Mouse (Mus musculus): Measurements from ENCODE around the gene Etl4.
"Not testable (repeated sequence)": the region's sequence is repeated elsewhere in the genome, so short reads cannot be mapped to it uniquely, and the experiment has no call there.

Gene Etl4

GRCm38 (mm10) chr2:20336176-20336575 is 426.6 kb downstream of the Etl4 start:
- no peak for DNase-seq

DNA sequence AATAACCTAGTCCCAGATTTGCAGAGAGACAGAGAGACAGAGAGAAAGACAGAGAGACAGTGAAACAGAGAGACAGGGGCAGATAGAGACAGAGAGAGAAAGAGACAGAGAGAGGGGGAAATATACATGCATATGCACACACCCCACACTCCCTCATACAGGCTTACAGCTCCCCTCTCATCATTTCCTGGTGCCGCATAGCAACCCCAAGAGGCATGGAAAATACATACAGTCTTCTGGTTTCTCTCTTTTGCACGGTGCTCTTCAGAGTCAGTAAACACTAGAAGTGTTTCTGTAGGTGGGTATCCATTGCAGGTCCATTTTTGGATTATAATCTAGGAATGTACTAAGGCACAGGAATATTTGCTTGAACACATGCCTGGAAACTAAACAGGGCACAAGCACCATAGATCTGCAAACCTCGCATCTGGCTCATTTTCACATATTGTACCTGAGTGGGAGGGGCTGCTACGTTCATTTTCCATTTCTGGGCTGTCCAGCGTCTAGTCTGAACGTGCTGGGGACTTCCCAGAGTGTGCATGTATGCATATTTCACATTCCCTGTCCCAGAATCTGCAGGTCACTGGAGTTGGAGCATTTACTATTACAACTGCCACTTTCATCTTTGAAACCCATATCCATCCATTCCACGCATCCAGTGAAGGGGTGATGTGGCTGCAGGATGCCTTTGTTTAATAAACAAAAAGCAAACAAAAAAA is 429.6 kb downstream of the Etl4 start:
- no peak for DNase-seq

DNA sequence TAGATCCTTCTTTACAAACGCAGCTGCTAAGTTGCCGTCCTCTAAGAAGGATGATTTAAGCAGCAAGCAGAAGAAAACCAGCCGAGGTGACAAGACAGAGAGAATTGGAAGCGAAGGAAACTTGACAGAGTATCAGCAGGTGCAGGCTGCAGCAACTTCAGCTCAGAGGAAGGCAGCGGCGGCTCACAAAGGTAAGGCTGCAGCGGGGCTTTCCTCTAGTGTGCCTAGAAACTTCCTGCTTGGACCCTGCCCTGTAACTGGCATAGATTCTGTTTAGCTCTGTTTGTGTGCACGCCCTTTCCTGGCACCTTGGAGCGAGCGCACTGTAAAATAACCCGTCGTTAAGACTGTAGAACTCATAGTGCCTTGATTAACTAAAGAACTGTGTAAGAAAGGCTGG is 430.3 kb downstream of the Etl4 start:
- no peak for DNase-seq

DNA sequence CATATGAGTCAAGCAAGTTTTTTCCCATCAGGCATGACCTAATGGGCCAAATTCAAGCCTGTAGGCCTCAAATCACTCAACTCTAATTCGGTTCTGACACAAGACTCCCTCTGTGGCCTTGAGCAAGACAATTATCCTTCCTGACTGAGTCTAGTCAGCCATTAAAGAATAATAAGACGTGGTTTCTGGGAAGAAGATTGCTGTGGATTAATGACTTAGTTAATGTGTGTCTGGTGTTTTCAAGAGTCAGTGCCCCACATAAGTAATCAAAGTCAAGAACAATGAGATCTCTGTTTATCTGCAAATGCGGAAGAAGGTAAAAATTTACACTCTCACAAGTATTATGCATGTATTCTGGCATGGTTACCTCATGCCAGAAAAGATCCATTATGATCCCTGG is 437.3 kb downstream of the Etl4 start:
- no peak for DNase-seq

DNA sequence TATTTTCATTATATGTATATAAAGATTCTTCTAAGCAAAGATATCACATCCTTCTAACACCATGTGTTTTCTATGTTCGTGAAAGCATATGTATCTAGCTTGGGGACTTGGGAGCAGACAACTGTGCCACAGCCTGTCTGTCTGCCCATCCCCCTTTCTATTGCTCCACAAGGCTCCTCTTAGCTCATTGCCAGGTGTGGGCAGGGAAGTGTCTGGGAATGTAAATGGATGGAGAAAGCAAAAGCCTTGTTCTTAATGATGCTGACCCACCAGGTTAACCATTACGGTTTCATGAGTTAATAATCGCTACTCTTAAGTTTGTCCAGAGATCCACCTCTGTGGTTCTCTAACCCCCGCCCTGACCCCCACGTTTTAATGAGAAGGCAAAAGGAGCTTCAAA is 439.7 kb downstream of the Etl4 start:
- DNase-seq: no peak

DNA sequence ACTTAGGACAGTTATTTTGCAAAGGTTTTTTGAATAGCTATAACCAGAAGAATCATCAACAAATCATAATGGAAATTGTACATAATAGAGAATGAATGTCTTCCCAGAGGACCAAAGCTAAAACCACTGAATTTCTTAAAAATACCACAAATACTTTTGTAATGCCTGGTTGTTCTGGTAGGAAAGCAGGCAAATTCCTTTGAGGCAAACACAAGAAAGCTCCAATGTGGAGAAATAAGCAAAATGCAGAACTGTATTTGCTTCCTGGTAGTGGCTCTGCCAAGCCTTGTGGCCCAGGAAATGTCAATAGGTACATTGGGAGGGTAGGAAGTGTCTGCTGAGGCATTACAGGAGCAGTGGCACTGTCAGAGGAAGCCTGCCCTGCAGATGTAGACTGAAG is 443.2 kb downstream of the Etl4 start:
- DNase-seq: no peak

DNA sequence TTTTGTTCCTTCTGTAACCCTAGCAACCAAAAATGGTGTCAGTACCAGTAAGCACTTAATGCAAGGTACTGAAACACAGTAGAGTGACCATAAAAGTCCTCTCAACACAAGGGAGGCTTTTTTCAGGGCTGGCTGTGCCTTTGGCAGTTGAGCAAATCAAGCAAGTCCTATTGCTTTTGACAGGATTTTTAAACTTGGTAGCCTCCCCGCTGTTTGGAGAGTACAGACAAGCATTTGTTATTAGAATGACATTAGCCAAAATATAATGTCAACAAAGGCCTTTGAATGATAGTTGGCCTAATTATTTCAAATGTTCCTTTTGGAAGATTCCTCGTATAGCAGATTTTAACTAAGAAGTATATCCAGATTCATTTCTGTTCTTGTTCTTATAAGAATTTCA is 467.4 kb downstream of the Etl4 start:
- no peak for DNase-seq

DNA sequence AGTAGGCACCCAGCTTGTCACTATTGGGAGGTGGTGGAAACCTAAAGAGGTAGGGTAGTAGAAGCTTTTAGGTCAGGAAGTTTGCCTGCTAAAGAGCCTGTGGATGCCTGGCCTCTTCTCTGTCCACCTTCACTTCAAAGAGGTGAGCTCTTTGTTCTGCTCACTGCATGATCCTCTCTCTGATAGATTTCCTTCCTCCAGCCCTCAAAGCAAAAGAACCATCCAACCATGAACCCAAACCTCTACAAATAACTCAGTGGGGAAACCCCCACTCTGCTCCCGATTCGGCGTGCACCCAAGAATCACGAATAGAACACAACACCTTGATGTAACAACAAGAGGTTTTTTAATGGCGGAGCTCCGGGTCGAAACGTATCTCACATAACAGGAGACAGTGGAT is 471.3 kb downstream of the Etl4 start:
- not testable (repeated sequence) for DNase-seq

DNA sequence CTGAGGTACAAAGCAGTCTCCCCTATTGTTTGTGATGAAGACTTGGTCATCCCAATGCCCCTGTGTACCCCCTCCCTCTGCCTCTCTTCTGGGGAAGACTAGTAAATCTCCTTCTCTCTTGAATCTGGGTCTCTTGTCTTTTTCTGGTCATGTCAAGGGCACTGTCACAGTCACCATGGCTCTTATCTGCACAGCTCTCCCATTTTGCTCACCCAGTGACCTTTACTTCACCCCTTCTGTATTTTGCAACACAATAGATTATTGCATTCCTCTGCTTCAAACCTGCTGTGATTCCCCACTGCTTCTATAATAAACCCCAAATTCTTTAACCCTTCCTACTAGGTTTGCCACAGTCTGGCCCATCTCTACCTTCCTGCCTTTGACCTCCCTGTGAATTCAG is 484.5 kb downstream of the Etl4 start:
- no peak for DNase-seq

DNA sequence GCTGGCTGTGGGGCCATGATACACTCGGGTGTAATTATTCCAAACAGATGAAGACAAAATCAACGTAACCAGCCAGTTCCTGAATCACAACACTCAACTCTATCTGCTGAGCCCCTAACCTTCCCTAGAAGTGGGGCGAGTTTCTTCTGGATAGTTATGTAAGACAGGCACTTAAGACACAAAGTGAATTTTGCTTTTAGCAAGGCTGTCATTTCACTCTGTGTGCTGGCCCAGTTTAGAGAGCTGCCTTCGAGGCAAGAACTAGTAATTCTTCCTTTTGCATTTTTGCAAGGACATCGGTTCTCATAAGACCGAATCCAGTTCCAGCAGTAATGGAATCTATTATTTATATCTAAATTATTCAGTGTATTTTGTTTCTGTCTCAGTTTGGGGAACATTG is 487.4 kb downstream of the Etl4 start:
- no peak for DNase-seq

- no peak for DNase-seq
Observed at GRCm38 (mm10) chr2:20400556-20400955, 491.0 kb downstream of the Etl4 start.

- no peak for DNase-seq
Observed at GRCm38 (mm10) chr2:20404395-20404794, 494.8 kb downstream of the Etl4 start.

DNA sequence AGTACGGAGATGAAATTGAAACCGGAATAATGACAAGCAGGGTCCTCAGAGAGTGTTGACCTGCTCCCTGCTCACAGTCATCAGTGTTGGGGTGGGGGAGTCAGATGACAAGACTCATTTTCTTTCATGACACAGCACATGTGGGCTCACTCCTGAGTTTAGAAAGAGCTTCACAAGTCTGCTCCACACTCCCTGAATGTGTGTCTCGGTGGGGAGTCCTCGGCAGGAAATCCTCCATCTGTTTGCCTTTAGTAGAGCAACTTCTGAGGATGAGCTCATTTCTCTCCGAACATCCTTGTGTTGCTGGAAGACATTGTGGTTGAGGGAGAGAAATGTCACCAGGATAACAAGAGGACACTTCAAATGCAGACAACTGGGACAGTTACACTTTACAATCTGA is 497.5 kb downstream of the Etl4 start:
- no peak for DNase-seq

- no peak for DNase-seq
Observed at GRCm38 (mm10) chr2:20414856-20415255, 505.3 kb downstream of the Etl4 start.

- DNase-seq: no peak
Observed at GRCm38 (mm10) chr2:20416934-20417614, 507.5 kb downstream of the Etl4 start.

DNA sequence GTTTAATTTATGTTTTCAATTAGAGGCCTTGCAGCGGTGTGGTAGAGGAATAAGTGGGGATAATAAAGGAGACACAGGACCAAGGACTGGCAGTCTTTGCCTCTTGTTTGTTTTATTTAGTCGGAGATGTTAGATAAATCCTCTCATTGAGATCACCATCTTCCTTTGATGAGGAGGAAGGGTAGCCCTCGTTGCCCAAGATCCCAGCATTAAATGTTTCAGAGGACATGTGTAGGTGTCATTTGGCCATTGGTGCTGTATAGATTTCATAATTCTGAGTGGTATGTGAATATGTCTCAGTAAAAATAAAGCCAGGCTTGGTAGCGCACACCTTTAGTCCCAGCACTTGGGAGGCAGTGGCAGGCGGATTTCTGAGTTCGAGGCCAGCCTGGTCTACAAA is 508.4 kb downstream of the Etl4 start:
- DNase-seq: no peak

DNA sequence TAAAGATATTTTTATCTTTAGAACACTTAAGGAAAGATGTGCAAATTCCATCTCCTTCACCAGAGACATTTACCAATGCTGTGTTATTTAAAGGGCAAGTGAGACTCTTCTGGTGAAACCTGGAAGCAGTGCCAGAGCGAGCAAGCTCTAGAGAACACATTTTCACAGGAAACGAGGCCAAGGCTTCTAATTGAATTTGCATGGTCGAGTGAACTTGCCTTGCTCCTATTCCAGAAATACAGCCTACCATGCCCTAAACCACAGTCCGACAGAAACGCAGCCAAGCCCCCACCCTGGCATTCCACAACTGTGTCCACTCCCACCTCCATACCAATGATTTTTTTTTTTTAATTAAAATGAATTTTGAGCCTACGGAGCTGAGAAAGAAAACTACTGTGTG is 510.4 kb downstream of the Etl4 start:
- DNase-seq: no peak

DNA sequence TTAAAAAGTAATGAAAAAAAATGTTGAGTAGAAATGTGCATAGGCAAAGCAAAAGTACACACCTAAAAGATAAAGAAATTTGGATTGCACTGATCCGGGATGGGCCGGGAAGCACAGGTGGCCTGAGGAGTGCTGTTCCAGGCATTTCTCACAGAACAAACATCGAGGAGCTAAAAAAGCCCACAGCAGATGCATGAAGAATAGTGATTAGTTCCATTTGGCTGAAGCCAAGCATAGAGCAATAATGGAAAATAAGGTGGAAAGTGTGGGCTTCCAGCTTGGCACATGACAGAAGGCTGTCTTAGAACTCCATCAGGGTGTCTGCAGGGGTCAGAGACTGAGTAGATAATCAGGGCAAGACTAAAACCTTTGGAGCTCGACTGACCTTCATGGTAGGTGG is 512.7 kb downstream of the Etl4 start:
- no peak for DNase-seq

- no peak for DNase-seq
Observed at GRCm38 (mm10) chr2:20433656-20434055, 524.1 kb downstream of the Etl4 start.

GRCm38 (mm10) chr2:20435530-20435929 is 526.0 kb downstream of the Etl4 start:
- no peak for DNase-seq

GRCm38 (mm10) chr2:20442731-20443130 is 533.2 kb downstream of the Etl4 start:
- no peak for DNase-seq

- DNase-seq: no peak
Observed at GRCm38 (mm10) chr2:20443671-20444440, 534.3 kb downstream of the Etl4 start.

GRCm38 (mm10) chr2:20445156-20446155 is 535.9 kb downstream of the Etl4 start:
- no peak for DNase-seq

Measured in thymus, adult 18-20 months (tissue).